Mouse (Mus musculus): ENCODE results near the gene Olfr201. TPM values are rescaled to one million over a fixed set of nuclear protein-coding genes. Genes with fewer than 3 reads are reported as not detected.

The Olfr201 gene
- total RNA-seq (2023) = not detected in 4 replicates

GRCm38 (mm10) chr16:59272532-59272931 lies at the start of gene Olfr201:
Gene Olfr201, minus strand, starts transcription at chr16:59272632.

GRCm38 (mm10) chr16:59318148-59318547 lies 45.7 kb upstream of the Olfr201 start, which contains the start of gene Olfr204:
Gene Olfr204, minus strand, starts transcription at chr16:59318248.

GRCm38 (mm10) chr16:59298581-59298980 lies 26.1 kb upstream of the Olfr201 start, which contains the start of gene Olfr203:
Gene Olfr203, plus strand, starts transcription at chr16:59298881.

GRCm38 (mm10) chr16:59286693-59287092 lies 14.3 kb upstream of the Olfr201 start, which contains the start of gene Olfr202:
Gene Olfr202, minus strand, starts transcription at chr16:59286793.

GRCm38 (mm10) chr16:59219667-59220066 lies 52.8 kb downstream of the Olfr201 start, which contains the start of gene Olfr199:
Gene Olfr199, minus strand, starts transcription at chr16:59219767.

Other genes starting within 250 kb of the Olfr201 start
- not detected in 4 replicates for gene Olfr186, start 242.3 kb downstream of the Olfr201 start, total RNA-seq (2023)
- gene Olfr187, start 232.9 kb downstream of the Olfr201 start, total RNA-seq (2023) = not detected in 4 replicates
- not detected in 4 replicates for gene Olfr190, start 194.6 kb downstream of the Olfr201 start, total RNA-seq (2023)
- gene Olfr191, start 182.8 kb downstream of the Olfr201 start, total RNA-seq (2023) = not detected in 4 replicates
- gene Olfr193, start 160.8 kb downstream of the Olfr201 start, total RNA-seq (2023) = not detected in 4 replicates
- not detected in 4 replicates for gene Olfr194, start 151.6 kb downstream of the Olfr201 start, total RNA-seq (2023)
- not detected in 4 replicates for gene Olfr195, start 125.6 kb downstream of the Olfr201 start, total RNA-seq (2023)
- not detected in 4 replicates for gene Olfr196, start 102.2 kb downstream of the Olfr201 start, total RNA-seq (2023)
- gene Olfr198, start 69.1 kb downstream of the Olfr201 start, total RNA-seq (2023) = not detected in 4 replicates
- not detected in 4 replicates for gene Olfr199, start 52.9 kb downstream of the Olfr201 start, total RNA-seq (2023)
- gene Olfr202, start 14.2 kb upstream of the Olfr201 start, total RNA-seq (2023) = not detected in 4 replicates
- gene Olfr203, start 26.2 kb upstream of the Olfr201 start, total RNA-seq (2023) = not detected in 4 replicates
- gene Olfr204, start 45.6 kb upstream of the Olfr201 start, total RNA-seq (2023) = not detected in 4 replicates
- not detected in 4 replicates for gene Olfr205, start 58.5 kb upstream of the Olfr201 start, total RNA-seq (2023)
- not detected in 4 replicates for gene Olfr206, start 76.6 kb upstream of the Olfr201 start, total RNA-seq (2023)
- gene Olfr209, start 91.4 kb upstream of the Olfr201 start, total RNA-seq (2023) = not detected in 4 replicates
- not detected in 4 replicates for gene Gabrr3, start 134.7 kb upstream of the Olfr201 start, total RNA-seq (2023)
- gene Riox2, start 199.1 kb upstream of the Olfr201 start, total RNA-seq (2023) = 26.6 to 32.8 TPM (median 32.6 TPM) in 4 replicates

All from B cell, adult 62 days (primary cell).